Mouse (Mus musculus) bone marrow macrophage, adult 2 months (primary cell): Measurements from ENCODE around the gene Glis1.

Experiments
- CTCF ChIP-seq: IDR thresholded peaks from 2 replicates; pipeline ENCODE4 v1.5.1; 2012; ENCODE audit warnings: low read depth, mild to moderate bottlenecking, low read length, moderate library complexity
- POLR2A ChIP-seq: IDR thresholded peaks from 2 replicates; pipeline ENCODE4 v1.6.1; 2012; ENCODE audit warnings: mild to moderate bottlenecking, low read depth, low read length, borderline replicate concordance

- TF ChIP-seq CTCF: no peak
- no peak for TF ChIP-seq POLR2A
Measured at GRCm38 (mm10) chr4:107623916-107624315, 189.5 kb downstream of the Glis1 start.
